Mouse (Mus musculus) olfactory bulb, adult 2 months (tissue): ENCODE results near the gene Leng9.

Experiments used
- CTCF ChIP-seq: fragments of 200-500 bp; IDR thresholded peaks from 2 replicates; pipeline ENCODE4 v1.5.1; 2012; ENCODE audit warnings: low read depth, mild to moderate bottlenecking, low read length, moderate library complexity; ENCODE audit not compliant: insufficient read depth
- POLR2A ChIP-seq: fragments of 200-500 bp; IDR thresholded peaks from 2 replicates; pipeline ENCODE4 v1.6.1; 2012; ENCODE audit warnings: mild to moderate bottlenecking, low read depth, low read length, moderate library complexity; ENCODE audit not compliant: insufficient read depth

DNA sequence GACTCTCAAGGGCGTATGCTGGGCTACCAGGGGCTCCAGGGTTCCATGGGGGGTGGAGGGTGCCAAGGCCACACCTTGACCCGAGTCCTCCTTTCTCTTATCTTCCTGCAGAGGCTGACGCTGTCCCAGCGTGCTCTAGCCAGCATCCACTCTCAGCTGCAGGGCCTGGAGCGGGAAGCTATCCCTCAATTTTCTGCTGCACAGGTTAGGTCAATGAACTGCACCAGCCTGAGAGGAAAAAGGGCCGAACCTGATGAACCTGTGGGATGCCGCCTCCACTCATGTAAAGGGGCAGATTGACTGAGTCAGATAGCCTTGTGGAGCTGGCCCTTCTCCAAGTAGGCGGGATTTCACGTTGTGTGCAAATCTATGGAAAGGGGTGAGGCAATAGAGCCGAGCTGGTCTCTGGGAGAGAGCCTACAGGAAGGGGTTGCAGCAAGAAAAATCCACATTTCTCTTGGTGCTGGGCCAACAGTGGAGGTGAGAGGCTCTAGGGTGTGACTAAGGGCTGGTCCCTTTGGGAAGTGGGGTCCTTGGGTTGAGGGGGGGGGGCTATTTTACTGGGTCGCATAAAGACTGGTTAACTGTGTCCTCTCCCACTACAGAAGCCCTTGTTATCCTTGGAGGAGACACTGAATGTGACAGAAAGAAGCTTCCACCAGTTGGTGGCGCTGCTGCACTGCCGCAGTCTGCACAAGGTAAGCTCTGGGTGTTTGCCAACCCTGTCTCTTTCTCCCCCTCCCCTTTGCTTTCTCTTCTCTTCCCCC lies 19.3 kb downstream of the Leng9 start:
- TF ChIP-seq CTCF (peak; percentile 68), POLR2A (no peak)
